Mouse (Mus musculus) 3T3-L1 (cell line): ENCODE measurements around the gene Bnc2.

Experiments used
- DNase-seq: peaks from one replicate; pipeline ENCODE4 v3.0.0-alpha.2; 2015; ENCODE audit warnings: low read depth, low spot score

Bnc2 gene

GRCm38 (mm10) chr4:84675171-84675973 lies at the start of gene Bnc2:
Gene Bnc2, minus strand, starts transcription at chr4:84675275.
- peak; percentile 48 for DNase-seq

DNA sequence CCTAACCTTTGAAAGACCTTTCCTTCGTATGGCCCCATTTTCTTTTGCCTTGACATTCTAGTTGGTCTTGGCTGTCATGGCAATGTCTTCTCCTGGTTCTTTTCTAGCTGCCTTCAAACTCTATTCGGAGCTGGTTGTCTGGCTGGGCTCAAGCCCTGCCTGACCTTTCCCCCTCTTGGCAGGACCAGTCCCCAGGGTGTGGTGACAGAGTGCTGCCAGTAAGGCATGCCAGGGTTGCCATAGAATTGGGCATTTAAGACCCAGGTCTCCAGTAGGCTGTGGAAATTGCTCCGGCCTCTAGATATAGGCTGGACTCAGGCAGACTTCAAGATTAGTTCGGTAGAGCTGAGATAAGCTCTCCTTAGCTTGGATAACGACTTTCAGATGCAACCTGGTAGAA lies 32.9 kb upstream of the Bnc2 start:
- DNase-seq = no peak

DNA sequence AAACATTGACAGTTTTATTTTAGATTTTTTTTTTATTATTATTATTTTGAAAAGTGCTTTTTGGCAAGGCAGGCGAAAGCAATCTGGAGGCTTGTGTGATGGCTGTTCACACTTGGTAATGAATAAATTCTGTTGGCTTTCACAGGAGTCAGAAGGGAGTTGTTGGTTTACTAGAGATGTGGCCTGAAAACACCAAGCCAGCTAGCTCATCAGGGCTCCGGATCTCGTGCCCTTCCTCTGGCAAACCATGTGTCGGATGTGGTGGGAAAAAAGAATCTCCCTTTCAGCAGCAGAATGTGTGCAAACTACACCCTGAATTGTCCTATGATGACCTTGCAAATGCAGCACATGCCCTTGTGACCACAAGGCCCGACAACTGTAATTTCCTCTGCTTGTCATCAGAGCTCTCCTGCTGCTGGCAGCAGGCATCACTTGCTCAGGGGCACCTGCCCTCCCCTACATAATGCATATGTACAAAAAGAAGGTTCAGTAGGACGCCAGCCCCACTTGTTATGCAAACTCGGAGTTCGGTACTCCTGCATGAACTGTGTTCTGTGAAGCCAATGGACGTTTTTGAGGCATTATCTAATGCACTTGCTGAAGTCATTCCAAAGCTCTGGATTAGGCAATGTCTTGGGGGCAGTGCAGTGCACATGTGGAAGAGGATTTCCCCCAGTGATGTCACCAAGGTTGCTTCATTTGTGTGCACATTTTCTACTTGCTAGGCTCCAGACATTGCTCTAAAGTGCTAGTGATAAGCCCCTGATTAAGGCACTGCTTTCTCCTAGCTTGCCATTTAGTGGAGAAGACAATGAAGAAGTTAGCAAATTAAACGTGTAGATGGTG lies 10.7 kb upstream of the Bnc2 start:
- no peak for DNase-seq

GRCm38 (mm10) chr4:84685009-84685408 lies 9.9 kb upstream of the Bnc2 start:
- no peak for DNase-seq

DNA sequence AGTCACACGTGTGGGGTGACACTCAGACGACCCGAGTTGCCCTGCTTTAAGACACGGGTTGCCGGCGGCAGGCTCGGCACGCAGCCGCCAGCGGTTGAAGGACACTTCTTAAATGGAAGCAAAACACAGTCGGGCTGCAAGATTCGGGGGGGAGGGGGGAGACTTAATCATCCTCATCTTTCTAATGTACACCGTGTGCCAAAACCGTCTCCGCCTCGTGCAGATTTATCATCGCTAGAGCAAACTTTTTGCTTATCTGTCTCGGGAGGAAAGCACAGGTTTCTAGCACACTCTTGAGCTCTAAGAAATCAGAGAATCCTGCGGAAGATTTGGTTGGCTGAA lies 870 bp upstream of the Bnc2 start:
- DNase-seq = peak; percentile 62

GRCm38 (mm10) chr4:84674318-84675170 lies 531 bp downstream of the Bnc2 start:
- peak; percentile 73 for DNase-seq

DNA sequence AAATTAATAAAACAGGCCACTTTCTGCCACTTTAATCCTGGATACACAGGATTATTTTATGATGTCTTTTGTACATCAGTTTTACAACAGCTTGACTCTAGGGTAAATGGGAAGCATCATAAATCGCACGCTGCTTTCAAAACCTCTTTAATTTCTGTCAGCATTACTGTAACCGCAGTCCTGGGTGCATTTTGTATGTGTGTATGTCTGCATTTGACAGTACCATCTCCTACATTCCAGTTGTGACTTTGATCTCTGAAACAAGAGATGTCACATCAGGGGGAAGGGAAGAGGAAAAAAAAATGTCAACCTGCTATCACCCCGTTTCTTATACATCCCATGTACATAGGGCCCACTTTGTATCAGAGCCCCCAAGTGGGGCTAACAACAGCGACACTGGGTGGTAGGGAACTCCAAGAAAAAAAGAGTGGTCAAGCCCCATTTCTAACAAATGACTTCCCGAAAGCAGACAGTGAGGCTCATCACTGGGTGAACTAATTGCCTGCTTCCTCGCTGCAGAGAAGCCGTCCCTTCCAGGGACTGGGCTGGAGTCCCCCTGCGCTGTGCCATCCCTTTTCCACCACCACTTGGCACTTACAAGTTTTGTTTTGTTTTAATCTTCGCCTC lies 1.3 kb downstream of the Bnc2 start:
- DNase-seq = peak; percentile 22

DNA sequence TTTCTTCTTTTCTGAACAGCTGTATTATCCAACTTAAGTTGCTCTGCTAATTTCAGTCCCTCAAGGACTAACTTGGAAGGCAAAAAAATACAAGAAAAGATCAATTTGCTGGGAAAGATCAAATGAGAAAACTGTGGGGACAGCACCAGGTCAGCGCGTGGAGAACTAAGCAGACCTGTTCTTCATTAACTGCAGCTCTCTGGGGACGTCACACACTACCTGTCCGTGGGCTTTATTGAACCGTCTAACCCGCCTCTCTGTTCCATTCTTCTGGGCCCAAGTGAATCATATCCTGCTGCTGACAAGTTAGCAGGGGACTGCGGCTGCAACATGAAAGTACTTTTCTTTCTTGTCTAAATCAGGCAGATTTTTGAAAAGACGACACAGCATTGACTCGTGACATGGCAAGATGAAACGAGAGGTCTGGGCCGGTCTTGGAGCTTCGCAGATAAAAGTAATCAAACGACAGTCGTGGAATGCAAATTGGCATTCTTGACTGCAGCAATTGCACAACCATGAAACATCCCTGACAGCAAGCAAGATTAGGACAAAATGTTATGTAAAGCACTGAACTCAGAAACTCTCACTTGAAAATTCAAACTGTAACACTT lies 2.8 kb downstream of the Bnc2 start:
- DNase-seq = peak; percentile 43

DNA sequence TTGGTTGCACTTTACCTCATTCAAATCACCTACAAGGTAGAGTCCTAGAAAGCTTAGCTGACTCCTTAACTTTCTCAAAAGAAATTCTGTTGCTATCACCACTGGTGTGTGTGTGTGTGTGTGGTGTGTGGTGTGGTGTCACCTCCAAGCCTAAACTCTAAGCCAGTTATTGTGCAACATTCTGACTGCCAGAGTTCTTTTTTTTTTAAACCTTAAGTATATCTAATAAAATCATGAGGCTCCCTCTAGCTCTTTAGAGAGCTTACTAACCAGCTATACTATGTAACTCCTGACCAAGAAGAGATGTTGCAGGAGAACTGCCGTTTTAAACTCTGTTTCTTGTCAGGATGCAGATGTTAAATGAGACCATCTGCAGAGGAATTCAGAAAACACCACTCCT lies 4.1 kb downstream of the Bnc2 start:
- DNase-seq = peak; percentile 44

DNA sequence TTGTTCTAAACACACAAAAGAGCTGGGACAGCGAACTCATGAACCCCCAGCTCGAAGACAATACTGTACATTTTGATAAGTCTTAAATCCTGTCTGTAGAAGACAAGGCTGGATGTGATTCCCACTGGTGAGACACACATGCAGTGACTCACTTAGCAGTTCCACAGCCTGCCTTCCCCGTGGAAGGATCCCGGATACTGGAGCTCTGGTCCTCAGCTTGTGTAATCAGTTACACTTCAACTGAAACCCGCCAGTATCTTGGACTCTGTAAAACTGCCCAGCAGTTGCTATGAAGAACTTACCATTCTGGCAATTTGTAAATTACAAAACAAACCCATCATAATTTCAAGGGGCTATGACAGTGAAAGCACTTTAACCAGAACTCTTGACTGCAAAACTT lies 5.4 kb downstream of the Bnc2 start:
- peak; percentile 21 for DNase-seq

GRCm38 (mm10) chr4:84668949-84669605 lies 6.0 kb downstream of the Bnc2 start:
- DNase-seq = no peak

- DNase-seq = no peak
These were observed 6.8 kb downstream of the Bnc2 start for GRCm38 (mm10) chr4:84668226-84668625.

GRCm38 (mm10) chr4:84662228-84663065 lies 12.6 kb downstream of the Bnc2 start:
- DNase-seq = no peak

DNA sequence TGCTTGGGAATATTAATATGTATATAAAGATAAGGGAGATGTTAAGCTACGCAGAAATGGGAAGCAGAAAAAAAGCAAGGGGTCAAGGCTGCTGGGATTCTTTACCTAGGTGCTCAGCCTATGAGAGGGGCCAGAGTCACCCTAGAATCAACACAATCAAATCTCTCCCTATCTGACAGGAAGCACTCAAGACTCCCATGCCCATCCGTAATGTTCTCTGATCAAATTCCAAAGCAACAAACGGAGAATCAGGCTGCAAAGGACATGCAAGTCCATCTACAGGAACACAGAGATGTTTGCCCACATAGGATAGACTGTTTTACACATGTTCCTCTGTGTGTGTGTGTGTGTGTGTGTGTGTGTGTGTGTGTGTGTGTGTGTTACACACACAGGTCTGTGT lies 13.7 kb downstream of the Bnc2 start:
- DNase-seq = no peak

DNA sequence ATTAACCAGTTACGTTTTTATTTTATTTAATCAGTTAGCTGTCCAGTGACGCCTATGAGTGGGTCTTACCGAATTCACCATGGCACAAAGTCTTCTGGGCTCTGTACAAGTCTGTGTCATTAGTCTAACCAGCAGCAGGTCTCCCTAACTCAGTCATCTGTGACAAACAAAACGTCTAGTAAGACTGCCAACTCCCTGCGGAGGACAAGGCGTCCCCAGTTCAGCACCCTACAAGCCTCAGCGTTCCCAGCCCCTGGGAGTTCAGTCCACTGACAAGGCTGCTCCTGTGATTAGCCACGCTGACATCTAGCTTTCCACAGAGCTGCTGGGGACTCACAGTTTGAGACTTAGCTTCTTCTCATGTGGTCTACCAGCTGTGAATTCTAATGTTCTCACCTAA lies 23.3 kb downstream of the Bnc2 start:
- DNase-seq = no peak

DNA sequence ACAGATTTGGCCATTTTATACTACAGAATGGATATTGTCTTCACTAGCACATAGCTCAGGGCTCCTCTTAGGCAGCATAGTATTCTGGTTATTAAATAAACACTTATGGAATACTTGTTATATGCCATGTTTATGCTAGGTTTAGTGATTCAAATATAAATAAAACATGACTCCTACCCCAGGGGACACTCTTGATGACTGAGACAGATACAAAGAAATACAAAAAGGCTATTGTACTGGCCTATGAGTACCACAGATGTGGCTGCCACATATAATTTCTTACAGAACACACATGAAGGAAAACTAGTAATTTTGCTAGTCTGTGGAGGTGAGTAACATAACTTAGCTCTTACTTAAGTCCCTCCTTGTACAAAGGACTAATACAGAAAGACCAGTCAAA lies 28.5 kb downstream of the Bnc2 start:
- peak; percentile 62 for DNase-seq

GRCm38 (mm10) chr4:84639166-84639565 lies 35.9 kb downstream of the Bnc2 start:
- no peak for DNase-seq

GRCm38 (mm10) chr4:84637641-84638040 lies 37.4 kb downstream of the Bnc2 start:
- DNase-seq = peak; percentile 80

GRCm38 (mm10) chr4:84634751-84635150 lies 40.3 kb downstream of the Bnc2 start:
- DNase-seq = peak; percentile 65

DNA sequence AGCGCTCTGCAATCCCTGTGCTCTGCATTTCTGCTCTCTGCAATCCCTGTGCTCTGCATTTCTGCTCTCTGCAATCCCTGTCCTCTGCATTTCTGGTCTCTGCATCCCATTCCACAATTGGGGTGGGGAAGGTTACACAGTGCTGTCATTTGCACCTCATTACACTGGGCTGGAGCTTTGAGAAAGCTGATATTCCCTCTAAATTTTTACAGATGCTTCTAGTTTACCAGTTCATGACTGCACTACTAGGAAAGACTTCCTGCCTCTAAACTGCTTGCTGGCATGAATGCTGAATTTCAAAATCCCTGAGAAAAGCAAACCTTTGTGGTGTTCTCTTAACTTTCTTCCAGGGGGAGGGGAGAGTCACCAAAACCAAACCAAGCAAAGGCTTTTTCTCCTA lies 41.1 kb downstream of the Bnc2 start:
- DNase-seq = peak; percentile 76
